Mouse (Mus musculus): ENCODE measurements around the gene Grip1.

DNA sequence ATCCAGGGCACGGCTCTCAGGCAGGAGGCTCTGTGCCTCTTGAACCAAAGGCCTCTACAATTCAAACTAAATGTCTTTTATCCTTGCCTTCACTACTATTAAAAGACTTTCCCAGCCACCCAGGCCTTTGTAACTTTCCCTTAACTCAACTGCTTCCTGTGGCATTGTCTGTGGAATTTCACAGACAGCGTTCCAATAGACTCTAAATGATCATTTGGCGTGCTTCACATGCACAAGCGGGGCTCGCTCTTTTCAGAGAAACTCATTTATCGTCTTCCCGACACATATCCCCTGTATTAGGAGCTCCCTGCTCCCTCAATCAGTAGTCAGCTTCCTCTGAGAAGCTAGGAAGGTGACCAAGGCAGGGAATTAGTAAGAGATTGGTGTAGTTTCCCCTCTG is 104.8 kb downstream of the Grip1 start:
- TF ChIP-seq POLR2A (IDR thresholded peaks at IDR 0.05; ENCODE audit: borderline replicate concordance, insufficient read depth, low read length) = no peak
- TF ChIP-seq CTCF (IDR thresholded peaks at IDR 0.05; ENCODE audit: borderline replicate concordance, insufficient read depth, low read depth, low read length) = no peak
